Mouse (Mus musculus): Measurements from ENCODE around the gene Uckl1. TPM values are rescaled to one million over a fixed set of nuclear protein-coding genes. Genes with fewer than 3 reads are reported as not detected.

Uckl1 gene
- polyA plus RNA-seq, 1 experiment from 2014 or later = 73.6 TPM

- H3K4me2 ChIP-seq = no peak overlapping the region
- no peak for ATAC-seq (ENCODE audit: low read depth)
- H3K36me3 ChIP-seq = peaks cover 37% of the 10 kb centered on the region
- no peaks in the 10 kb centered on the region for H3K27me3 ChIP-seq
- H3K4me1 ChIP-seq (replicated peaks) = no peaks in the 10 kb centered on the region
- 92% methylated on average over 10 of the region's 10 CpGs for WGBS
- no peak overlapping the region for H3K9ac ChIP-seq
- no peak overlapping the region for H3K27ac ChIP-seq (replicated peaks)
- no peak overlapping the region for H3K4me3 ChIP-seq
- no peaks in the 10 kb centered on the region for H3K9me3 ChIP-seq
Observed at GRCm38 (mm10) chr2:181569856-181570255, 14.8 kb downstream of the Uckl1 start.

GRCm38 (mm10) chr2:181568272-181569008 lies 16.3 kb downstream of the Uckl1 start:
- no peaks in the 10 kb centered on the region for H3K9me3 ChIP-seq
- H3K27ac ChIP-seq (replicated peaks) = no peak overlapping the region
- peaks cover 23% of the 10 kb centered on the region for H3K36me3 ChIP-seq
- 78% methylated on average over 7 of the region's 7 CpGs for WGBS
- H3K9ac ChIP-seq = no peak overlapping the region
- H3K4me1 ChIP-seq (replicated peaks) = no peaks in the 10 kb centered on the region
- no peak for ATAC-seq (ENCODE audit: low read depth)
- no peaks in the 10 kb centered on the region for H3K27me3 ChIP-seq
- no peak overlapping the region for H3K4me2 ChIP-seq
- no peak overlapping the region for H3K4me3 ChIP-seq

- no peak for ATAC-seq (ENCODE audit: low read depth)
- H3K27me3 ChIP-seq = no peaks in the 10 kb centered on the region
- H3K27ac ChIP-seq (replicated peaks) = no peak overlapping the region
- no peak overlapping the region for H3K4me2 ChIP-seq
- peaks cover 12% of the 10 kb centered on the region for H3K36me3 ChIP-seq
- no peak overlapping the region for H3K4me3 ChIP-seq
- H3K9ac ChIP-seq = no peak overlapping the region
- WGBS = 85% methylated on average over 3 of the region's 3 CpGs
- H3K9me3 ChIP-seq = no peaks in the 10 kb centered on the region
- H3K4me1 ChIP-seq (replicated peaks) = no peaks in the 10 kb centered on the region
Observed at GRCm38 (mm10) chr2:181567338-181567737, 17.4 kb downstream of the Uckl1 start.

GRCm38 (mm10) chr2:181553772-181554171 lies 30.9 kb downstream of the Uckl1 start:
- Histone ChIP-seq H3K27ac (replicated peaks) (no peak overlapping the region), H3K36me3 (peaks cover 52% of the 10 kb centered on the region), H3K27me3 (no peaks in the 10 kb centered on the region), H3K4me1 (replicated peaks) (no peaks in the 10 kb centered on the region), H3K9ac (no peak overlapping the region), H3K9me3 (no peaks in the 10 kb centered on the region), H3K4me3 (no peak overlapping the region), H3K4me2 (no peak overlapping the region)
- no peak for ATAC-seq (ENCODE audit: low read depth)

DNA sequence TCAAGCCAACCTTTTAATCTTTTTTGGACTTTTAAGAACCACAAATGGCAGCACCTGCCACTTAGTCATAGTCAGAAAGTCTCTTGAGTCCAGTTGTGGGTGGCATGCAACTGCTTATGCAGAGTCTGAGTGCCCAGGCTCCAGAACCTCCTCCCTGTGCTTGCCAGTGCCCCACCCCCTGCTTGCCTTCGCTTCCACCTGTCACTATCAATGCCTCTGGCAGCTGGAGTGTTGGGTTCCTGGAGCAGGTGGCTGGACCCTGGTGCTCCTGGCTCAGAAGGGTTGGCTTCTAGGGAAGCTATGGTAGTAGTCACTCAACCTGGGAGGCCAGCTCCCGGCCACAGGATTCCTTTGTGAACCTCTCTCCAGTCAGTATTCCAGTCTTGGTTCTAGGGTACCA lies 34.5 kb downstream of the Uckl1 start:
- Histone ChIP-seq H3K4me3 (no peak overlapping the region), H3K4me1 (replicated peaks) (no peaks in the 10 kb centered on the region), H3K9me3 (no peaks in the 10 kb centered on the region), H3K9ac (no peak overlapping the region), H3K36me3 (peaks cover 80% of the 10 kb centered on the region), H3K4me2 (no peak overlapping the region), H3K27me3 (no peaks in the 10 kb centered on the region), H3K27ac (replicated peaks) (no peak overlapping the region)
- 94% methylated on average over 2 of the region's 2 CpGs for WGBS
- ATAC-seq (ENCODE audit: low read depth) = no peak

GRCm38 (mm10) chr2:181548682-181549081 lies 36.0 kb downstream of the Uckl1 start:
- 89% methylated on average over 5 of the region's 5 CpGs for WGBS
- H3K4me1 ChIP-seq (replicated peaks) = no peaks in the 10 kb centered on the region
- no peak overlapping the region for H3K4me3 ChIP-seq
- H3K27ac ChIP-seq (replicated peaks) = no peak overlapping the region
- H3K36me3 ChIP-seq = peaks cover 72% of the 10 kb centered on the region
- no peak overlapping the region for H3K9ac ChIP-seq
- ATAC-seq (ENCODE audit: low read depth) = no peak
- no peak overlapping the region for H3K4me2 ChIP-seq
- H3K27me3 ChIP-seq = no peaks in the 10 kb centered on the region
- no peaks in the 10 kb centered on the region for H3K9me3 ChIP-seq

GRCm38 (mm10) chr2:181548227-181548626 lies 36.5 kb downstream of the Uckl1 start:
- H3K9ac ChIP-seq = no peak overlapping the region
- no peak for ATAC-seq (ENCODE audit: low read depth)
- H3K4me1 ChIP-seq (replicated peaks) = no peaks in the 10 kb centered on the region
- H3K27me3 ChIP-seq = no peaks in the 10 kb centered on the region
- H3K4me2 ChIP-seq = no peak overlapping the region
- WGBS = 70% methylated on average over 1 of the region's 1 CpGs
- H3K36me3 ChIP-seq = peaks cover 71% of the 10 kb centered on the region
- H3K4me3 ChIP-seq = no peak overlapping the region
- H3K9me3 ChIP-seq = no peaks in the 10 kb centered on the region
- H3K27ac ChIP-seq (replicated peaks) = no peak overlapping the region

GRCm38 (mm10) chr2:181546142-181546541 lies 38.5 kb downstream of the Uckl1 start:
- no peak overlapping the region for H3K4me3 ChIP-seq
- H3K27ac ChIP-seq (replicated peaks) = no peak overlapping the region
- peaks cover 52% of the 10 kb centered on the region for H3K36me3 ChIP-seq
- H3K27me3 ChIP-seq = no peaks in the 10 kb centered on the region
- no peak for ATAC-seq (ENCODE audit: low read depth)
- H3K9ac ChIP-seq = no peak overlapping the region
- H3K4me2 ChIP-seq = no peak overlapping the region
- WGBS = 96% methylated on average over 7 of the region's 7 CpGs
- H3K4me1 ChIP-seq (replicated peaks) = no peaks in the 10 kb centered on the region
- H3K9me3 ChIP-seq = no peaks in the 10 kb centered on the region

DNA sequence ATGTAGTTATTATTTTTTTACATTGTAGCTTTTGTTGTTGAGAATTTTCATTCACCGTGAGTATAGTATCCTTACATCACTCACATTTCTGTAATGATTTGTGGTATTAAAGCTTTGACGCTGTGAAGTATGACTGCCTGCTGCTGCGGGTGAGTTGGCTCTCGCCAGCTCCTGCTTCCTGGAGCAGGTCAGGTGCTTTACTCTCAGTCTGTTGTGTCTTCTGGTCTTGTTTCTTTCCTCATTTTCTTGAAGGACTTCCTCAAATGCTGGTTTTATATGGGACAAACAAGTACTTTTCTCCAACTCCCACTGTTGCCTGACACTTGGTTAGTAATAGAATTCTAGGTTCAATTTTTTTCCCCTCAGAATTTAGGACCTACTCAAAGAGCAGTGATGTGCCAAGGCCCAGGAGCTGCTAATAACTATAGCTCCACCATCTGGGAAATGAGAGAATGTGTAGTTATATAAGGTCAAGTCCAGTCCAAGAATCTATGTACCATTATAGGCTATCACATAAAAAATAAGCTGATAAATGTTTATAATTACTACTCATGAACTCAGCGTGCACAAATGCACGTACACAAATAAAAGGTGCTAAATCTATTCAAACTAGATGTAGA lies 42.8 kb downstream of the Uckl1 start:
- H3K36me3 ChIP-seq = peaks cover 10% of the 10 kb centered on the region
- WGBS = 91% methylated on average over 6 of the region's 6 CpGs
- ATAC-seq (ENCODE audit: low read depth) = no peak
- H3K4me2 ChIP-seq = no peak overlapping the region
- peaks cover 10% of the 10 kb centered on the region for H3K4me1 ChIP-seq (replicated peaks)
- H3K27ac ChIP-seq (replicated peaks) = no peak overlapping the region
- no peak overlapping the region for H3K4me3 ChIP-seq
- no peaks in the 10 kb centered on the region for H3K9me3 ChIP-seq
- H3K9ac ChIP-seq = no peak overlapping the region
- H3K27me3 ChIP-seq = no peaks in the 10 kb centered on the region

DNA sequence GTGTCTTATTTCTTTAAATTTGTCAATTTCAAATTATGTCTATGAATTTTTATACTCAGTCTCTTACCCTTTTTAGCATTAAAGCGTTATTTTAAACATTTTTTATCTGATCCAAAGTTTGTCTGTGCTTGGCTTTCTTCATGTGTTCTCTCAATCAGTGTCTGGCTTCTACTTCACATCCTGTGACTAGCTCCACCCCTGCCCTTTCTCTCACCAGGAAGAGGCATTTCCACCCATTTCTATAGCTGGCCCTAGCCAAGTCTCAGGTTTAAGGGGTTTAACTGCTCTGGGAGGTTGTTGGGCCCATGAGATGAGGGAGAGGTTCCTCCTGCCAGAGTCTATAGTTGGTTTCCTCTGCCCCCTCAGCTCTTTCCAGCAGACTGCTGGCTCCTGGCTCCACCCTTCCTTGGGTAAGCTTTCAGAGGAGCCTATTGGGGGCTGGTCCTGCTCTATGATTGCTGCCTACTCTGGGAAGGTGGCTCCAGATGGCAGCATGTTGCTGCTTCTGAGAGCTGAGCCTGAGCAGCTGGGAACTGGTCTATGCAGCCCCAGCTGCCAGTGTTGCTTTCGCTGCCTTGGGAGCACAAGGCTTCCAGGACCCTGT lies 47.1 kb downstream of the Uckl1 start:
- no peak overlapping the region for H3K9ac ChIP-seq
- 72% methylated on average over 2 of the region's 2 CpGs for WGBS
- H3K4me1 ChIP-seq (replicated peaks) = peaks cover 21% of the 10 kb centered on the region
- H3K9me3 ChIP-seq = no peaks in the 10 kb centered on the region
- H3K4me3 ChIP-seq = no peak overlapping the region
- H3K4me2 ChIP-seq = no peak overlapping the region
- H3K36me3 ChIP-seq = no peaks in the 10 kb centered on the region
- peak overlapping the region; percentile 55 for H3K27ac ChIP-seq (replicated peaks)
- no peaks in the 10 kb centered on the region for H3K27me3 ChIP-seq
- ATAC-seq (ENCODE audit: low read depth) = peak; percentile 69

DNA sequence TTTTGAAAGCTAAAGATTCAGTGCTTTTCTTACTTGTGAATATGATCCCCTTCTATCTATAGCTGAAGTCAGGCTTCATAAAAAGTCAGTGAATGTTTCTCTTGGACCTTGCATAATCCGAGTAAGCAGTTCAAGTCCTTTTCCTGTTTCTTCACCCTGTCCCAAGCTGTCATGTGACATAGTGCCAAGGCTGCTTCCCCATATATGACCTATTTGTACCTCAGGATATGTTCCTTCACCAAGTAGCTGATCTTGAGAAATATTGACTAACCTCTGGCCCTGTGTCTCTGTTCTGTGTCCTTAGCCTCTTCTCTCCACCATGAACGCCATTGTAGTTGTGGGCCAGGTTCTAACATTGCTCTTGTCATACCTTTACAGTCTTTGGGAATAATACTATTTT lies 48.3 kb downstream of the Uckl1 start:
- ATAC-seq (ENCODE audit: low read depth) = no peak
- 93% methylated on average over 2 of the region's 2 CpGs for WGBS
- Histone ChIP-seq H3K27ac (replicated peaks) (no peak overlapping the region), H3K4me1 (replicated peaks) (peaks cover 21% of the 10 kb centered on the region), H3K9ac (no peak overlapping the region), H3K4me3 (no peak overlapping the region), H3K27me3 (no peaks in the 10 kb centered on the region), H3K36me3 (peaks cover 8% of the 10 kb centered on the region; the same call in 1 of the 2 replicates), H3K9me3 (no peaks in the 10 kb centered on the region), H3K4me2 (no peak overlapping the region)

DNA sequence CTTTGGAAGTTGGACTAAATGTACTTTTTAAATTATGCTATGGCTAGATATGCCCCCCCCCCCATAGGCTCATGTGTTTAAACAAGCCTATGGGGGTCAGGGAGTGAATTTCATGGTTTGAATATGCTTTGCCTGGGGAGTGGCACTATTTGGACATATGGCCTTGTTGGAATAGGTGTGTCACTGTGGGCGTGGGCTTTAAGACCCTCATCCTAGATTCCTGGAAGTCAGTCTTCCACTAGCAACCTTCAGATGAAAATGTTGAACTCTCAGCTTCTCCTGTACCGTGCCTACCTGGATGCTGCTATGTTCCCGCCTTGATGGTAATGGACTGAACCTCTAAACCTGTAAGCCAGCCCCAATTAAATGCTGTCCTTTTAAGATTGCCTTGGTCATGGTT lies 52.1 kb downstream of the Uckl1 start:
- Histone ChIP-seq H3K9me3 (0 out of 2 replicates have a peak, but pooled peaks cover 7% of the 10 kb centered on the region), H3K4me3 (no peak overlapping the region), H3K27ac (replicated peaks) (no peak overlapping the region), H3K9ac (no peak overlapping the region), H3K27me3 (no peaks in the 10 kb centered on the region), H3K4me1 (replicated peaks) (peaks cover 13% of the 10 kb centered on the region), H3K36me3 (peaks cover 30% of the 10 kb centered on the region), H3K4me2 (no peak overlapping the region)
- WGBS = 94% methylated on average over 3 of the region's 3 CpGs
- no peak for ATAC-seq (ENCODE audit: low read depth)

All from neural tube, embryonic 13.5 days (tissue).